ENCODE assay signal across 7 mouse cellular contexts in genomic region chr4:102570766-102571411, GRCm38 (mm10).
DNase-seq lines count a peak whose midpoint lies in the region.

No protein-coding gene starts in this region.

- intact Hi-C loops in gastrocnemius, postnatal 36 days (cut with DNase I), result loop anchor here (1.0 kb wide), 2 partner anchors 33 to 60 kb away; no protein-coding TSS in a partner anchor

- H3K4me1 ChIP-seq in erythroblast, embryonic 14.5 days (ENCODE audit: control insufficient read depth), result peaks cover 62% of the 10 kb centered on the region

- H3K36me3 ChIP-seq in erythroblast, embryonic 14.5 days (ENCODE audit: control insufficient read depth), result no peaks in the 10 kb centered on the region

- peak overlapping the region; percentile 72 for H3K4me3 ChIP-seq in erythroblast, embryonic 14.5 days (replicated peaks)

- H3K27me3 ChIP-seq in erythroblast, embryonic 14.5 days (ENCODE audit: control insufficient read depth), result no peaks in the 10 kb centered on the region

- DNase-seq in 416B (ENCODE audit: low read depth), result peak; percentile 71
- peak; percentile 68 for DNase-seq in CD4-positive helper T cell, adult 2 months (ENCODE audit: low read depth, low spot score)
- peak; percentile 47 to 60 for DNase-seq in kidney, postnatal 25 days
- DNase-seq in naive thymus-derived CD4-positive, alpha-beta T cell, adult 2 months (ENCODE audit: low read depth), result peak; percentile 73
- no peak for DNase-seq in gastrocnemius, postnatal 36 days
- DNase-seq in layer of hippocampus, adult 18-20 months (ENCODE audit: low spot score in 2 of 2), result no peak

- no peaks in the 10 kb centered on the region for H3K9me3 ChIP-seq in erythroblast, embryonic 14.5 days (ENCODE audit: control insufficient read depth, low read length)

Comparison
In these comparisons a context has a peak if more than half of its experiments do, and no peak if none do; other contexts are left out.
1. DNase-seq: peak in 416B (single experiment), CD4-positive helper T cell, adult 2 months (single experiment), kidney, postnatal 25 days (2 of 2) and naive thymus-derived CD4-positive, alpha-beta T cell, adult 2 months (single experiment); none in gastrocnemius, postnatal 36 days (0 of 2) and layer of hippocampus, adult 18-20 months (0 of 2).